Mouse (Mus musculus): ENCODE data around the gene Dhx58.

GRCm38 (mm10) chr11:100709201-100709810 lies 5.2 kb upstream of the Dhx58 start:
- TF ChIP-seq POLR2A (IDR thresholded peaks at IDR 0.05; ENCODE audit: control insufficient read depth, extremely low read depth, insufficient read depth, low read length, poor library complexity) (no peak), CTCF (IDR thresholded peaks at IDR 0.05; ENCODE audit: borderline replicate concordance, control insufficient read depth, extremely low read depth, insufficient read depth, low read length, poor library complexity) (no peak)
